Mouse (Mus musculus) thymus, postnatal 36 days (tissue): Measurements from ENCODE around the gene Cdk4.

Source experiments
- DNase-seq, 2 experiments: peaks; one replicate each; pipeline ENCODE4 v3.0.0; 2022; ENCODE audit warnings: mixed read lengths in 2 of 2

Cdk4 gene

GRCm38 (mm10) chr10:127063239-127063872 lies at the start of gene Cdk4:
Cdk4 (plus strand) TSS chr10:127063534.
- DNase-seq, result peak; percentile 96 to 97

- no peak for DNase-seq
These were observed 46.8 kb upstream of the Cdk4 start for GRCm38 (mm10) chr10:127016488-127016887.

- no peak for DNase-seq
These were observed 46.3 kb upstream of the Cdk4 start for GRCm38 (mm10) chr10:127017071-127017470.

DNA sequence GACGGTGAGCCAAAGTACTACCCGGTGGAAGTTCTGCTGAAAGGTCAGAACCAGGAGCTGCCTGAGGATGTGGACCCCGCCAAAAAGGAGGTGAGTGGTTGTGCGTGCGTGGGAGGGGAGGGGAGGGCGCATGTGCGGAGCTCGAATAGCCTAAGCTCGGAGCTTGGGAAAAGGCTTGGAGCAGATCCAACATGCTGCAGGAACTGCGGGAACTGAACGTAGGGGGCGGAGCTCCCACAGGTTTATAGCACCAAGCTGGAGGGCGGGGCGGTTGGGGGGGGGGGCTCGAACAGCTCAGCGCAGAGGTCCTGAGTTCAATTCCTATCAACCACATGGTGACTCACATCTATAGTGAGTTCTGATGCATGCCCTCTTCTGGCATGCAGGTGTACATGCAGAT lies 44.9 kb upstream of the Cdk4 start:
- no peak for DNase-seq

GRCm38 (mm10) chr10:127030336-127031296 lies 32.7 kb upstream of the Cdk4 start, which contains the start of gene Tsfm:
Tsfm (minus strand) TSS chr10:127030840.
- DNase-seq, result peak; percentile 90 to 92

GRCm38 (mm10) chr10:127033301-127033741 lies 30.0 kb upstream of the Cdk4 start:
- no peak for DNase-seq

GRCm38 (mm10) chr10:127036273-127036672 lies 27.1 kb upstream of the Cdk4 start:
- DNase-seq, result no peak

- DNase-seq, result no peak
These were observed 25.7 kb upstream of the Cdk4 start for GRCm38 (mm10) chr10:127037641-127038040.

GRCm38 (mm10) chr10:127040569-127041214 lies 22.6 kb upstream of the Cdk4 start:
- DNase-seq, result no peak

GRCm38 (mm10) chr10:127041274-127041766 lies 22.0 kb upstream of the Cdk4 start, which contains the start of the genes Mettl1 and Eef1akmt3:
Mettl1 (plus strand) TSS chr10:127041414.
Eef1akmt3 (minus strand) TSS chr10:127041513.
- DNase-seq, result peak in 1 of 2 experiments; percentile 22

GRCm38 (mm10) chr10:127041774-127042338 lies 21.5 kb upstream of the Cdk4 start:
- DNase-seq, result peak; percentile 74 to 75

- DNase-seq, result no peak
These were observed 20.7 kb upstream of the Cdk4 start for GRCm38 (mm10) chr10:127042468-127043115.

- no peak for DNase-seq
These were observed 20.1 kb upstream of the Cdk4 start for GRCm38 (mm10) chr10:127043187-127043586.

GRCm38 (mm10) chr10:127047954-127048353 lies 15.4 kb upstream of the Cdk4 start, which contains the start of gene Cyp27b1:
Cyp27b1 (plus strand) TSS chr10:127048250.
- DNase-seq, result no peak

- DNase-seq, result no peak
These were observed 14.5 kb upstream of the Cdk4 start for GRCm38 (mm10) chr10:127048608-127049394.

GRCm38 (mm10) chr10:127049395-127050118 lies 13.8 kb upstream of the Cdk4 start:
- DNase-seq, result no peak

DNA sequence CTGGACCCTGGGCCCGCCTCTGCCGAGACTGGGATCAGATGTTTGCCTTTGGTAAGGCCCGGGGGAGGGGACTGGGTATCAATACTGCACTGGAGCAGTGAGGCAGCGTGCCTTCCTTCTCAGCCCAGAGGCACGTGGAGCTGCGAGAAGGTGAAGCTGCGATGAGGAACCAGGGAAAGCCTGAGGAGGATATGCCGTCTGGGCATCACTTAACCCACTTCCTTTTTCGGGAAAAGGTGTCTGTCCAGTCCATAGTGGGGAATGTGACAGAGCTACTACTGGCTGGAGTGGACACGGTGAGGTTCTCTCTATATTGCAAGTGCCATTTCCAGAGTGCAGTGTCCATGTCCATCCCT lies 13.2 kb upstream of the Cdk4 start:
- no peak for DNase-seq

- DNase-seq, result no peak
These were observed 8.7 kb upstream of the Cdk4 start for GRCm38 (mm10) chr10:127054646-127055045.

GRCm38 (mm10) chr10:127055406-127055805 lies 7.9 kb upstream of the Cdk4 start:
- DNase-seq, result no peak

- DNase-seq, result no peak
These were observed 6.8 kb upstream of the Cdk4 start for GRCm38 (mm10) chr10:127056490-127056889.
